Mouse (Mus musculus): Measurements from ENCODE around the gene Gm28035. TPM values are rescaled to one million over a fixed set of nuclear protein-coding genes. Genes with fewer than 3 reads are reported as not detected.

Gm28035 gene
- polyA plus RNA-seq, 1 experiment from 2014 or later: 0.20 TPM

DNA sequence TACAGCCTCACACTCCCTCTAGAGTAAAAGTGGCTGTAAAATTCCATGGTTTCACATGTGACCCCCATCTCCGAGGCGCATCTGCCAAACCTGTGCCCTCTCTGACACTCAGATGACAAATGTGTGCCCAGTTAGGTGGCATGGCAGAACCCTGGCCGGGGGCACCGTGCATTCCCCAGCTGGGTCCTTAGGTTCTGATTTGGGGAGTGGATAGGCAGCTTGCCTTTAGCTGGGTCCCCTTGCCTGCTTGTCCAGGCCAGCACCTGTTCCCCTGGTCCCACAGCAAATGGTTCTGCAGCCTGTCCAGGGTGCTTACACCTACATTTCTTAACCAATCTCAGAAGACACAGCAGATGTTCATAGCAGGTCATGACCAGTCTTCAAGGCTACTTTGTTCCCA is 3.0 kb downstream of the Gm28035 start:
- Histone ChIP-seq H3K4me2 (ENCODE audit: low read length) (no peak overlapping the region), H3K27ac (peak overlapping the region; percentile 58; the same call in 1 of the 2 replicates), H3K27me3 (ENCODE audit: insufficient read depth, low read length) (no peaks in the 10 kb centered on the region), H3K36me3 (ENCODE audit: insufficient read depth, low read length) (peaks cover 14% of the 10 kb centered on the region; the same call in 1 of the 2 replicates), H3K4me1 (replicated peaks; ENCODE audit: insufficient read depth, low read length) (peaks cover 18% of the 10 kb centered on the region), H3K9me3 (replicated peaks; ENCODE audit: low read length) (no peaks in the 10 kb centered on the region), H3K4me3 (replicated peaks; ENCODE audit: low read depth, low read length) (no peak overlapping the region), H3K9ac (ENCODE audit: low read depth, low read length) (no peak overlapping the region)
- 89% methylated on average over 4 of the region's 4 CpGs for WGBS
- no peak for ATAC-seq (replicated peaks; ENCODE audit: low FRiP score, low read depth)
- DNase-seq (ENCODE audit: low spot score): no peak
- no peak for TF ChIP-seq CTCF (IDR thresholded peaks at IDR 0.05; ENCODE audit: low read depth)

DNA sequence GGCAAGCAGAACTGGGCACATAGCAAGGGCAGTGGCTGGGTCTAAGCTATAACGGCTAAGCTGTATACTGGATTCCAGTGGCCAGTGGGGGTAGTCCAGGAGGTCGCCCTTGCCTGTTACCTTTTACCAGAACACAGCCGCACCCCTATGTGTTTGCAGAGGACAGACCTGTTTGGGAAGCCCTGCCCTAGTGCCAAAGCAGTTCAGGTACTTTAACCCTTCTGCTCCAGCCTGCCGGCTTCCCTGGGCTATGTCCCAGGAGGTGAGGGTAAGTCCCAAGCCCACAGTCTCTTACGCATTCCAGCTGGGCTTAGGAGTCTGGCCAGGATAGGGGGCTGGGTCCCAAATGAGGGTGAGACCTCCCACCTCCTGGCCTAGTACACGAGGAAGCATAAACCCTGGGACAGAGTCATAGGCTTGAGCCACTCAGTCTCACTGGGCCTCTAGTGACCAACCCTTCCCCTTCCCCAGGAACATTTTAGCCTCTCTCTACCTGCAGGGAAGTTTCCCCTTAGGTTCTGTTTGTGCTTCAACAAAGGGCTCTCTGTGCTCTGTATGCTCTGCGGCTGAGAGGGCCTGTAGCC is 4.3 kb downstream of the Gm28035 start:
- peaks cover 16% of the 10 kb centered on the region; the same call in 1 of the 2 replicates for H3K36me3 ChIP-seq (ENCODE audit: insufficient read depth, low read length)
- 64% methylated on average over 7 of the region's 7 CpGs for WGBS
- H3K4me2 ChIP-seq (ENCODE audit: low read length): no peak overlapping the region
- no peak for DNase-seq (ENCODE audit: low spot score)
- no peaks in the 10 kb centered on the region for H3K9me3 ChIP-seq (replicated peaks; ENCODE audit: low read length)
- H3K27ac ChIP-seq: 0 out of 2 replicates have a peak overlapping the region, but pooled peaks have one; percentile 48
- peaks cover 5% of the 10 kb centered on the region for H3K4me1 ChIP-seq (replicated peaks; ENCODE audit: insufficient read depth, low read length)
- H3K27me3 ChIP-seq (ENCODE audit: insufficient read depth, low read length): no peaks in the 10 kb centered on the region
- H3K4me3 ChIP-seq (replicated peaks; ENCODE audit: low read depth, low read length): no peak overlapping the region
- H3K9ac ChIP-seq (ENCODE audit: low read depth, low read length): no peak overlapping the region
- no peak for TF ChIP-seq CTCF (IDR thresholded peaks at IDR 0.05; ENCODE audit: low read depth)
- ATAC-seq (replicated peaks; ENCODE audit: low FRiP score, low read depth): no peak

DNA sequence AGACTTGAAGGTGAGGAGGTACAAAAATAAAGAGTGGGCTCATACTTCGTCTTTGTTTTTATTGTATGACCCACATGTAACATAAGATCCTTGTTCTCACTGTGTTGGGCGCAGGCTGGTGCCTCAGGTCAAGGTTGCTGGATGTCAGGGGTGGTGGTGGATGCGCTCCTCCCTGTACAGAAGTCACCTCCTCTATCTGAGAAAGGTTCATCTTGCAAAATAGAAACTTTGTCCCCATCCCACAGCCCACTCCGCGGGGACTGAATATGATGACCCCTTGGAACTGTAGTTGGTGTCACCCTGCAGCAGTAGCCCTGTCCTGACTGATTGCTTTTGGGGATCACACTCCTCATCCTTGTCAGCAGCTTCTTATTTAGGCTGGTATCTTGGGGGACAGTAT is 6.7 kb downstream of the Gm28035 start:
- ATAC-seq (replicated peaks; ENCODE audit: low FRiP score, low read depth) (no peak), DNase-seq (ENCODE audit: low spot score) (no peak)
- no peak for TF ChIP-seq CTCF (IDR thresholded peaks at IDR 0.05; ENCODE audit: low read depth)
- Histone ChIP-seq H3K9ac (ENCODE audit: low read depth, low read length) (no peak overlapping the region), H3K27me3 (ENCODE audit: insufficient read depth, low read length) (no peaks in the 10 kb centered on the region), H3K4me3 (replicated peaks; ENCODE audit: low read depth, low read length) (no peak overlapping the region), H3K9me3 (replicated peaks; ENCODE audit: low read length) (no peaks in the 10 kb centered on the region), H3K4me1 (replicated peaks; ENCODE audit: insufficient read depth, low read length) (no peaks in the 10 kb centered on the region; the same call in 1 of the 2 replicates), H3K27ac (no peak overlapping the region), H3K36me3 (ENCODE audit: insufficient read depth, low read length) (0 out of 2 replicates have a peak, but pooled peaks cover 5% of the 10 kb centered on the region), H3K4me2 (ENCODE audit: low read length) (no peak overlapping the region)
- WGBS: 61% methylated on average over 5 of the region's 5 CpGs

DNA sequence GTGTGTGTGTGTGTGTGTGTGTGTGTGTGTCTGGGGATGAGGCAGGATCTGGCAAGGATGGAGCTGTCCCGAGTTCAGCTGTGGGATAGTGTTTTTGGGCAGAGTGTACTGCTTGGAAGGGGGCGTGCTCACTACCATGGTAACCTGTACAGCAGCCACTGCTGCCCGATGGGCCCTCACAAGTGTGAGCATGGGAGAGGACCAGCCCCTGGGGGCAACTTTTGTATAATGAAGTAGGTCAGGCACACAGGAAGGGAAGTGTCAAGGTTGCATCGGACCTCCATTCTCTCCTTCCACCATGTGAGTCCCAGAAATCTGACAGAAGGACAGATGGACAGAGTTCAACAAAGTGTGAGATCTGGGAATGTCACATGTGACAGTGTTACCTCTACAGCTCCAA is 7.3 kb downstream of the Gm28035 start:
- Histone ChIP-seq H3K9me3 (replicated peaks; ENCODE audit: low read length) (no peaks in the 10 kb centered on the region), H3K27ac (no peak overlapping the region), H3K27me3 (ENCODE audit: insufficient read depth, low read length) (no peaks in the 10 kb centered on the region), H3K4me2 (ENCODE audit: low read length) (no peak overlapping the region), H3K36me3 (ENCODE audit: insufficient read depth, low read length) (0 out of 2 replicates have a peak, but pooled peaks cover 5% of the 10 kb centered on the region), H3K4me1 (replicated peaks; ENCODE audit: insufficient read depth, low read length) (no peaks in the 10 kb centered on the region; the same call in 1 of the 2 replicates), H3K9ac (ENCODE audit: low read depth, low read length) (no peak overlapping the region), H3K4me3 (replicated peaks; ENCODE audit: low read depth, low read length) (no peak overlapping the region)
- DNase-seq (ENCODE audit: low spot score): no peak
- no peak for ATAC-seq (replicated peaks; ENCODE audit: low FRiP score, low read depth)
- TF ChIP-seq CTCF (IDR thresholded peaks at IDR 0.05; ENCODE audit: low read depth): no peak
- WGBS: 61% methylated on average over 4 of the region's 4 CpGs

DNA sequence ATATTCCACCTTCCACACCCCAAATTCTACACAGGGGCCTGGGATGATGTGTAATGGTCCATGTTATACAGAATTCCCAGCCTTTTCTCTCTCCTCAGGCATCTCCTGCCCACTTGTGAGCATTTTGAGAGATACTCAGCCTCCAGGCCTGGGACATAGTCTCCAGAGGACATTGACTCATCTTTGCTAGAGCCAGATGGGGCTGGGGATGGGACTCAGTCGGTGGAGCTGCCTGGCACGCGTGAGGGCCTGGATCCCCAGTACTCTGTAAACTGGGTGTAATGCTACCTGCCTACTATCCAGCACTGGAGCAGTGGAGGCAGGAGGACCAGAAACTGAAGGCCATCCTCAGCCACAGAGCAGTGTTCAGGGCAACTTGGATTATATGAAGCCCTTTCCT is 8.8 kb downstream of the Gm28035 start:
- Histone ChIP-seq H3K4me3 (replicated peaks; ENCODE audit: low read depth, low read length) (no peak overlapping the region), H3K9ac (ENCODE audit: low read depth, low read length) (no peak overlapping the region), H3K27ac (no peak overlapping the region), H3K4me2 (ENCODE audit: low read length) (no peak overlapping the region), H3K27me3 (ENCODE audit: insufficient read depth, low read length) (no peaks in the 10 kb centered on the region), H3K9me3 (replicated peaks; ENCODE audit: low read length) (no peaks in the 10 kb centered on the region), H3K36me3 (ENCODE audit: insufficient read depth, low read length) (0 out of 2 replicates have a peak, but pooled peaks cover 5% of the 10 kb centered on the region), H3K4me1 (replicated peaks; ENCODE audit: insufficient read depth, low read length) (no peaks in the 10 kb centered on the region; the same call in 1 of the 2 replicates)
- 96% methylated on average over 3 of the region's 3 CpGs for WGBS
- ATAC-seq (replicated peaks; ENCODE audit: low FRiP score, low read depth): no peak
- no peak for DNase-seq (ENCODE audit: low spot score)
- no peak for TF ChIP-seq CTCF (IDR thresholded peaks at IDR 0.05; ENCODE audit: low read depth)

DNA sequence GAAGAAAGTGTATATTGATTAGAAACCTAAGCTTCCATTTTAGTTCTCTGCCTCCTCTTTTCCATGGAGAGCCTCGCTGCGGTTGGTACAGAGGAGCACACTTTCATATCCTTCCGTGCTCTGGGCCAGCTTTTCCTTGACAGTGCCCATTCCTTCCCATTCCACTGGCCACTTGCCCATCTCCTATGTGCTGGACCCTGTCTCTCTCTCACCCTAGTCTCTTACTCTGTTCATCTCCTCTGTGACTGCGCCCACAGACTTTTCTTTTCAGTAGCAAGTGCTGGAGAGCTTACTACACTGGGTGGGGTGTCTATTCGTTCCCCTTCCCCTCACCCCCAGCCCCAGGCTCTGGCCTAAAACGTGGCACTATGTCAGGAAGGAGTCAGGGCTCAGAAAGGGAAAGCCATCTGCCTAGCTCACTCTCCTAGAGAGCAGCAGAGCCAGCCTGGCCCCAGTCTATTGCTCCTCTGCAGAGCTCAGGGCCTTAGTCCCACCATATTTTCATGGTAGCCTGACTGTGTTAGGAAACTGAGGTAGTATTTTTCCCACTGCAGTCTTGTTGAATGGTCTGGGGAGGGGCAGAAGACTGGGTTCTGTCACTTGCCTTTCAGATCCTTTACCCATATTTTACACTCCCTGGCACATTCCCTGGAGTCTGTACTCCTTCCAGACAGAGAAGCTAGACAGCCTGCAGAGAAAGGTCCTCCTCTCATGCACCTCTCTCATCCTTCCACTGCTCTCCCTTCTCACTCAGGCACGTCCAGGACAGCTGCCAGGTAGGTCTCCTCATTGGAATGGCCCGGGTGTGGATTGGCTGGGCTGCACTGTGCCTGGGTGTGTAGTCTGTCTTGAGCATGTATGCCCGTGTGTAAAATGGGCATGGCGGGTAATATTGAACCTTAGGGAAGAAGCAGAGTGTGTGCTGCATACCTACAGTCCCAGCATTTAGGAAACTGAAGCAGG is 10.1 kb downstream of the Gm28035 start:
- H3K9ac ChIP-seq (ENCODE audit: low read depth, low read length): no peak overlapping the region
- no peaks in the 10 kb centered on the region for H3K27me3 ChIP-seq (ENCODE audit: insufficient read depth, low read length)
- no peak overlapping the region for H3K4me3 ChIP-seq (replicated peaks; ENCODE audit: low read depth, low read length)
- H3K9me3 ChIP-seq (replicated peaks; ENCODE audit: low read length): no peaks in the 10 kb centered on the region
- H3K27ac ChIP-seq: no peak overlapping the region
- ATAC-seq (replicated peaks; ENCODE audit: low FRiP score, low read depth): no peak
- no peak overlapping the region for H3K4me2 ChIP-seq (ENCODE audit: low read length)
- no peaks in the 10 kb centered on the region; the same call in 1 of the 2 replicates for H3K4me1 ChIP-seq (replicated peaks; ENCODE audit: insufficient read depth, low read length)
- WGBS: 90% methylated on average over 10 of the region's 10 CpGs
- TF ChIP-seq CTCF (IDR thresholded peaks at IDR 0.05; ENCODE audit: low read depth): no peak
- DNase-seq (ENCODE audit: low spot score): no peak
- H3K36me3 ChIP-seq (ENCODE audit: insufficient read depth, low read length): peaks cover 13% of the 10 kb centered on the region; the same call in 1 of the 2 replicates
